Mouse (Mus musculus): ENCODE results near the gene Draxin.
A peak's percentile ranks its signal among the peaks of the same experiment; 100 is the strongest.
"Not testable (repeated sequence)": the region's sequence is repeated elsewhere in the genome, so short reads cannot be mapped to it uniquely, and the experiment has no call there.

Draxin gene

GRCm38 (mm10) chr4:148130561-148131413, at the start of gene Draxin:
Gene Draxin, minus strand, starts transcription at chr4:148130698.
- no peak for DNase-seq (ENCODE audit: low read depth, low spot score)

- no peak for DNase-seq (ENCODE audit: low read depth, low spot score)
Observed at GRCm38 (mm10) chr4:148177716-148178115, 47.2 kb upstream of the Draxin start.

- DNase-seq (ENCODE audit: low read depth, low spot score) = not testable (repeated sequence)
Observed at GRCm38 (mm10) chr4:148176603-148177002, 46.1 kb upstream of the Draxin start.

GRCm38 (mm10) chr4:148174495-148174862, 44.0 kb upstream of the Draxin start:
- DNase-seq (ENCODE audit: low read depth, low spot score) = no peak

GRCm38 (mm10) chr4:148173811-148174494, 43.5 kb upstream of the Draxin start:
- no peak for DNase-seq (ENCODE audit: low read depth, low spot score)

GRCm38 (mm10) chr4:148171261-148171660, 40.8 kb upstream of the Draxin start:
- no peak for DNase-seq (ENCODE audit: low read depth, low spot score)

- DNase-seq (ENCODE audit: low read depth, low spot score) = peak; percentile 81
Observed at GRCm38 (mm10) chr4:148170842-148171241, 40.3 kb upstream of the Draxin start.

GRCm38 (mm10) chr4:148169586-148169985, 39.1 kb upstream of the Draxin start:
- no peak for DNase-seq (ENCODE audit: low read depth, low spot score)

- DNase-seq (ENCODE audit: low read depth, low spot score) = peak; percentile 87
Observed at GRCm38 (mm10) chr4:148168287-148168686, 37.8 kb upstream of the Draxin start.

GRCm38 (mm10) chr4:148166986-148167385, 36.5 kb upstream of the Draxin start:
- peak; percentile 84 for DNase-seq (ENCODE audit: low read depth, low spot score)

- DNase-seq (ENCODE audit: low read depth, low spot score) = no peak
Observed at GRCm38 (mm10) chr4:148166431-148166830, 35.9 kb upstream of the Draxin start.

GRCm38 (mm10) chr4:148165551-148165950, 35.1 kb upstream of the Draxin start:
- no peak for DNase-seq (ENCODE audit: low read depth, low spot score)

- DNase-seq (ENCODE audit: low read depth, low spot score) = no peak
Observed at GRCm38 (mm10) chr4:148164461-148164860, 34.0 kb upstream of the Draxin start.

GRCm38 (mm10) chr4:148164002-148164439, 33.5 kb upstream of the Draxin start:
- DNase-seq (ENCODE audit: low read depth, low spot score) = peak; percentile 89

- peak; percentile 57 for DNase-seq (ENCODE audit: low read depth, low spot score)
Observed at GRCm38 (mm10) chr4:148160436-148161390, 30.2 kb upstream of the Draxin start, which contains the start of the genes Fbxo44 and Fbxo2. Gene Fbxo44, minus strand, starts transcription at chr4:148160482. Gene Fbxo2, plus strand, starts transcription at chr4:148160621.

- peak; percentile 92 for DNase-seq (ENCODE audit: low read depth, low spot score)
Observed at GRCm38 (mm10) chr4:148159544-148160435, 29.3 kb upstream of the Draxin start.

- DNase-seq (ENCODE audit: low read depth, low spot score) = no peak
Observed at GRCm38 (mm10) chr4:148158436-148159348, 28.2 kb upstream of the Draxin start.

- DNase-seq (ENCODE audit: low read depth, low spot score) = peak; percentile 71
Observed at GRCm38 (mm10) chr4:148154982-148155381, 24.5 kb upstream of the Draxin start.

GRCm38 (mm10) chr4:148154006-148154405, 23.5 kb upstream of the Draxin start:
- no peak for DNase-seq (ENCODE audit: low read depth, low spot score)

Measured in CD4-positive, CD25-positive, alpha-beta regulatory T cell, adult 2 months (primary cell).